ENCODE assay signal across 28 mouse cellular contexts in the genomic region with DNA sequence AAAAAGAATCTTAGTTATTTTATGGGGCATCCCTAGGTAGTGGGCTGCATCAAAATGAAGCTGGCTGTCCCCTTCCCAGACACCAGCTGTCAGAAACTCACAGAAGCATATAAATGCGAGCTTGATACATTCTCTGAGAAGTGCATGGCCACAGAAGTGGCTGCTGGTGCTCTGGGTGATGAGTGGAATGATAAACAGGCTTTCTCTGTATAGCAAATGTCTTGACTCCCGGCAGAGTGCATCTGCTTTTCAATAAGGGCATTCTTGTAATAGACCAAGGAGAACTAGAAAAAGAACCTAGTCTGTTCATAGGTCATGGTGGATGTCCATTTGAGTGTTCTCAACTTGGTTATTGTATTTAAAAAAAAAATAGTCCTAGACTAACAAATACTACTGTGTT. TPM values are rescaled to one million over a fixed set of nuclear protein-coding genes. Genes with fewer than 3 reads are reported as not detected.
DNase-seq lines count a peak whose midpoint lies in the region; ATAC-seq and TF ChIP-seq lines count a peak whose summit lies in the region.
"Had no signal": no experiment of that assay in that cellular context is flagged by ENCODE, and none has a peak within 500 bp of the region (broad histone marks: within the 10 kb centered on the region; RNA-seq: fewer than 3 reads in every experiment).

No protein-coding gene starts in this region.

- H3K4me1 ChIP-seq in forebrain, postnatal 0 days (ENCODE audit: insufficient read depth) = no peaks in the 10 kb centered on the region
- no peaks in the 10 kb centered on the region for H3K4me1 ChIP-seq in forebrain, embryonic 13.5 days
- H3K4me1 ChIP-seq in hindbrain, postnatal 0 days (ENCODE audit: insufficient read depth, low read length) = no peaks in the 10 kb centered on the region
- peaks cover 7% of the 10 kb centered on the region for H3K4me1 ChIP-seq in heart, embryonic 11.5 days (ENCODE audit: control insufficient read depth, insufficient read depth, low read length)
- H3K4me1 ChIP-seq: embryonic facial prominence, embryonic 15.5 days; forebrain, embryonic 10.5 days; forebrain, embryonic 15.5 days; intestine, embryonic 15.5 days had no signal

- DNase-seq in forebrain, postnatal 0 days = no peak
- DNase-seq in layer of hippocampus, adult 9-11 months = peak; percentile 1
- DNase-seq in layer of hippocampus, postnatal 36 days = no peak
- peak; percentile 30 to 38 for DNase-seq in right cerebral cortex, postnatal 10 days (ENCODE audit: low spot score in 2 of 2)
- DNase-seq in right cerebral cortex, postnatal 4 days = no peak
- DNase-seq in hindbrain, postnatal 0 days (ENCODE audit: low spot score) = peak; percentile 62
- DNase-seq: adrenal gland, adult 2 months; adrenal gland, postnatal 25 days; cerebellum, adult 11 months; cerebellum, postnatal 14 days; embryo, embryonic 11 days; gastrocnemius, postnatal 14 days; heart, adult 2 months; kidney, adult 18-20 months had no signal

- no peak overlapping the region for H3K4me3 ChIP-seq in forebrain, postnatal 0 days (ENCODE audit: low read depth, low read length)
- H3K4me3 ChIP-seq in forebrain, embryonic 13.5 days = no peak overlapping the region
- no peak overlapping the region for H3K4me3 ChIP-seq in hindbrain, postnatal 0 days (ENCODE audit: low read length)
- H3K4me3 ChIP-seq in heart, embryonic 11.5 days (ENCODE audit: low read depth, low read length) = no peak overlapping the region
- H3K4me3 ChIP-seq: embryonic facial prominence, embryonic 15.5 days; erythroblast, embryonic 14.5 days; forebrain, embryonic 10.5 days; forebrain, embryonic 15.5 days; heart, adult 2 months; heart, embryonic 12.5 days; intestine, embryonic 15.5 days had no signal

- H3K4me2 ChIP-seq in forebrain, postnatal 0 days (ENCODE audit: low read depth) = no peak overlapping the region
- no peak overlapping the region for H3K4me2 ChIP-seq in forebrain, embryonic 13.5 days
- H3K4me2 ChIP-seq in hindbrain, postnatal 0 days (ENCODE audit: low read depth, low read length) = no peak overlapping the region
- no peak overlapping the region for H3K4me2 ChIP-seq in heart, embryonic 11.5 days
- H3K4me2 ChIP-seq: embryonic facial prominence, embryonic 15.5 days; forebrain, embryonic 15.5 days; heart, embryonic 12.5 days; intestine, embryonic 15.5 days had no signal

- H3K27me3 ChIP-seq in forebrain, postnatal 0 days (ENCODE audit: insufficient read depth, low read length) = no peaks in the 10 kb centered on the region
- no peaks in the 10 kb centered on the region for H3K27me3 ChIP-seq in forebrain, embryonic 13.5 days
- no peaks in the 10 kb centered on the region for H3K27me3 ChIP-seq in hindbrain, postnatal 0 days (ENCODE audit: insufficient read depth, low read length)
- no peaks in the 10 kb centered on the region for H3K27me3 ChIP-seq in heart, embryonic 11.5 days (ENCODE audit: control insufficient read depth, insufficient read depth, low read length)
- H3K27me3 ChIP-seq: embryonic facial prominence, embryonic 15.5 days; forebrain, embryonic 15.5 days; heart, embryonic 12.5 days; intestine, embryonic 15.5 days had no signal

- WGBS in forebrain, postnatal 0 days = 61% methylated on average over 2 of the region's 2 CpGs
- 62% methylated on average over 2 of the region's 2 CpGs for WGBS in forebrain, embryonic 13.5 days
- WGBS in hindbrain, postnatal 0 days = 29% methylated on average over 2 of the region's 2 CpGs
- WGBS in heart, embryonic 11.5 days (ENCODE audit: insufficient replicate concordance) = 37% methylated on average over 2 of the region's 2 CpGs

- no peak overlapping the region for H3K27ac ChIP-seq in forebrain, postnatal 0 days (ENCODE audit: low read depth, low read length)
- no peak overlapping the region for H3K27ac ChIP-seq in forebrain, embryonic 13.5 days
- H3K27ac ChIP-seq in hindbrain, postnatal 0 days = peak overlapping the region; percentile 32; the same call in 1 of the 2 replicates
- H3K27ac ChIP-seq in heart, embryonic 11.5 days (ENCODE audit: low read depth, low read length) = no peak overlapping the region
- H3K27ac ChIP-seq: embryonic facial prominence, embryonic 15.5 days; forebrain, embryonic 10.5 days; forebrain, embryonic 15.5 days; heart, adult 2 months; intestine, embryonic 15.5 days had no signal

- no peak overlapping the region for H3K9ac ChIP-seq in forebrain, postnatal 0 days
- no peak overlapping the region for H3K9ac ChIP-seq in forebrain, embryonic 13.5 days
- H3K9ac ChIP-seq in hindbrain, postnatal 0 days (replicated peaks; ENCODE audit: low read length) = no peak overlapping the region
- no peak overlapping the region for H3K9ac ChIP-seq in heart, embryonic 11.5 days (ENCODE audit: low read depth, low read length)
- H3K9ac ChIP-seq: embryonic facial prominence, embryonic 15.5 days; forebrain, embryonic 15.5 days; heart, embryonic 12.5 days; intestine, embryonic 15.5 days had no signal

- H3K9me3 ChIP-seq in forebrain, postnatal 0 days (ENCODE audit: low read length) = no peaks in the 10 kb centered on the region
- H3K9me3 ChIP-seq in forebrain, embryonic 13.5 days (replicated peaks) = no peaks in the 10 kb centered on the region
- no peaks in the 10 kb centered on the region for H3K9me3 ChIP-seq in hindbrain, postnatal 0 days (ENCODE audit: low read length)
- no peaks in the 10 kb centered on the region for H3K9me3 ChIP-seq in heart, embryonic 11.5 days (replicated peaks; ENCODE audit: control insufficient read depth, low read length)
- H3K9me3 ChIP-seq: embryonic facial prominence, embryonic 15.5 days; forebrain, embryonic 10.5 days; forebrain, embryonic 15.5 days; heart, embryonic 12.5 days; intestine, embryonic 15.5 days had no signal

- TF ChIP-seq CTCF in forebrain, postnatal 0 days (IDR thresholded peaks at IDR 0.05; ENCODE audit: low read depth) = no peak
- no peak for TF ChIP-seq CTCF in hindbrain, postnatal 0 days (IDR thresholded peaks at IDR 0.05; ENCODE audit: low read depth)

- H3K36me3 ChIP-seq in forebrain, postnatal 0 days (ENCODE audit: insufficient read depth) = no peaks in the 10 kb centered on the region
- no peaks in the 10 kb centered on the region for H3K36me3 ChIP-seq in forebrain, embryonic 13.5 days (ENCODE audit: poor library complexity, severe bottlenecking)
- H3K36me3 ChIP-seq in hindbrain, postnatal 0 days (ENCODE audit: insufficient read depth, low read length) = no peaks in the 10 kb centered on the region
- no peaks in the 10 kb centered on the region for H3K36me3 ChIP-seq in heart, embryonic 11.5 days (ENCODE audit: control insufficient read depth, insufficient read depth, low read length)
- H3K36me3 ChIP-seq: embryonic facial prominence, embryonic 15.5 days; forebrain, embryonic 10.5 days; forebrain, embryonic 15.5 days; heart, embryonic 12.5 days; intestine, embryonic 15.5 days had no signal

- 0 out of 2 replicates have a peak, but pooled peaks have one; percentile 23 for ATAC-seq in forebrain, postnatal 0 days
- ATAC-seq in forebrain, embryonic 13.5 days = no peak
- peak; percentile 83 for ATAC-seq in hindbrain, postnatal 0 days
- no peak for ATAC-seq in heart, embryonic 11.5 days (replicated peaks; ENCODE audit: insufficient number of reproducible peaks, low FRiP score, low TSS enrichment)
- ATAC-seq: forebrain, embryonic 15.5 days; intestine, embryonic 15.5 days had no signal

RNA-seq across cellular contexts. Expression of a gene that starts 32.3 kb away (rescaled TPM):
- not detected in 2 replicates for total RNA-seq in forebrain, postnatal 0 days (2014; rRNA removed)
- polyA plus RNA-seq in forebrain, postnatal 0 days (2015; fragmentation: Nextera tagmentation; extraction: Ambion mirVana) = 0.24 TPM in 1 of 2 replicates, not detected in the other
- polyA plus RNA-seq in forebrain, embryonic 13.5 days (2015; fragmentation: Nextera tagmentation; extraction: Ambion mirVana) = not detected in 2 replicates
- under 1 TPM; 0.46 to 0.65 TPM for total RNA-seq in layer of hippocampus, postnatal 36 days (2021)
- total RNA-seq in hindbrain, postnatal 0 days (2014; rRNA removed) = not detected in 2 replicates
- 0.25 and 0.35 TPM in 2 replicates for polyA plus RNA-seq in hindbrain, postnatal 0 days (2015; fragmentation: Nextera tagmentation; extraction: Ambion mirVana)
- not detected in 2 replicates for polyA plus RNA-seq in heart, embryonic 11.5 days (2014; fragmentation: Nextera tagmentation; extraction: Ambion mirVana)
- total RNA-seq: common myeloid progenitor, adult 5-6 weeks; gastrocnemius, adult 18-20 months; gastrocnemius, postnatal 14 days; heart, adult 2 months; heart, postnatal 25 days had no signal
- polyA plus RNA-seq: adrenal gland, adult 2 months; embryonic facial prominence, embryonic 11.5 days; embryonic facial prominence, embryonic 15.5 days; erythroblast, embryonic 14.5 days; forebrain, embryonic 10.5 days; forebrain, embryonic 15.5 days; gonadal fat pad, adult 2 months; heart, adult 2 months; heart, embryonic 12.5 days; heart, embryonic 16.5 days had no signal

Comparison
In these comparisons a context has a peak if more than half of its experiments do, and no peak if none do; other contexts are left out.
1. ATAC-seq: peak in forebrain, postnatal 0 days (single experiment) and hindbrain, postnatal 0 days (single experiment); none in forebrain, embryonic 13.5 days (single experiment) and heart, embryonic 11.5 days (single experiment).
2. DNase-seq: peak in layer of hippocampus, adult 9-11 months (single experiment), right cerebral cortex, postnatal 10 days (2 of 2) and hindbrain, postnatal 0 days (single experiment); none in forebrain, postnatal 0 days (single experiment), layer of hippocampus, postnatal 36 days (0 of 2) and right cerebral cortex, postnatal 4 days (single experiment).